ENCODE assay signal across 9 mouse cellular contexts in genomic region chr4:149607591-149608308, GRCm38 (mm10). TPM values are rescaled to one million over a fixed set of nuclear protein-coding genes. Genes with fewer than 3 reads are reported as not detected.
A peak's percentile ranks its signal among the peaks of the same experiment; 100 is the strongest.
DNase-seq lines count a peak whose midpoint lies in the region; ATAC-seq and TF ChIP-seq lines count a peak whose summit lies in the region.
"Had no signal": no experiment of that assay in that cellular context is flagged by ENCODE, and none has a peak within 500 bp of the region (broad histone marks: within the 10 kb centered on the region; RNA-seq: fewer than 3 reads in every experiment).

No protein-coding gene starts in this region.

- H3K4me2 ChIP-seq in heart, postnatal 0 days (ENCODE audit: low read depth, low read length): no peak overlapping the region

- no peak for TF ChIP-seq CTCF in ES-Bruce4 (IDR thresholded peaks at IDR 0.05; ENCODE audit: low read depth, low read length)
- no peak for TF ChIP-seq CTCF in heart, postnatal 0 days (IDR thresholded peaks at IDR 0.05; ENCODE audit: low read depth)

- H3K27me3 ChIP-seq in ES-Bruce4 (ENCODE audit: control insufficient read depth, insufficient read depth, low read length, poor library complexity, severe bottlenecking): no peaks in the 10 kb centered on the region
- peaks cover 37% of the 10 kb centered on the region for H3K27me3 ChIP-seq in heart, postnatal 0 days (ENCODE audit: control insufficient read depth, insufficient read depth, low read length)

- peaks cover 2% of the 10 kb centered on the region for H3K4me1 ChIP-seq in ES-Bruce4 (ENCODE audit: control insufficient read depth, insufficient read depth, low read length)
- no peaks in the 10 kb centered on the region for H3K4me1 ChIP-seq in heart, postnatal 0 days (ENCODE audit: control insufficient read depth, insufficient read depth)

- peak overlapping the region; percentile 88 for H3K27ac ChIP-seq in ES-Bruce4 (ENCODE audit: insufficient read depth, low read length)
- no peak overlapping the region for H3K27ac ChIP-seq in heart, postnatal 0 days (ENCODE audit: low read depth)

- peak; percentile 27; the same call in 1 of the 2 replicates for ATAC-seq in heart, postnatal 0 days (ENCODE audit: insufficient read depth, low read depth)

- no peak for TF ChIP-seq POLR2A in ES-Bruce4 (IDR thresholded peaks at IDR 0.05; ENCODE audit: insufficient read depth, low read length)

- peak; percentile 95 for DNase-seq in heart, adult 11 months
- DNase-seq in heart, postnatal 36 days: no peak
- no peak for DNase-seq in heart, postnatal 0 days (ENCODE audit: low spot score)
- DNase-seq in lung, postnatal 4 days: peak; percentile 33 to 73
- no peak for DNase-seq in layer of hippocampus, postnatal 36 days
- no peak for DNase-seq in layer of hippocampus, postnatal 14 days (ENCODE audit: low spot score in 2 of 2)
- DNase-seq in cerebellum, adult 9-11 months: no peak

- H3K9ac ChIP-seq in ES-Bruce4 (ENCODE audit: low read depth, poor library complexity, severe bottlenecking): peak overlapping the region; percentile 39
- no peak overlapping the region for H3K9ac ChIP-seq in heart, postnatal 0 days (replicated peaks; ENCODE audit: low read depth, low read length)

- 0 out of 2 replicates have a peak, but pooled peaks have one; percentile 25 for TF ChIP-seq EP300 in ES-Bruce4 (IDR thresholded peaks at IDR 0.05; ENCODE audit: insufficient read depth, low read depth, low read length)
- no peak for TF ChIP-seq EP300 in heart, postnatal 0 days (IDR thresholded peaks at IDR 0.05; ENCODE audit: low read depth)

- H3K4me3 ChIP-seq in ES-Bruce4 (ENCODE audit: low read depth, low read length): peak overlapping the region; percentile 30
- no peak overlapping the region for H3K4me3 ChIP-seq in heart, postnatal 0 days (ENCODE audit: low read depth, low read length)

- WGBS in heart, postnatal 0 days: 57% methylated on average over 20 of the region's 20 CpGs

- intact Hi-C loops in heart, postnatal 36 days (cut with DNase I): no loop called here

- H3K9me3 ChIP-seq in ES-Bruce4 (replicated peaks; ENCODE audit: control insufficient read depth, insufficient read depth, low read length, poor library complexity, severe bottlenecking): no peaks in the 10 kb centered on the region
- H3K9me3 ChIP-seq in heart, postnatal 0 days (replicated peaks; ENCODE audit: control insufficient read depth, low read length): no peaks in the 10 kb centered on the region

- H3K36me3 ChIP-seq in ES-Bruce4 (ENCODE audit: control insufficient read depth, insufficient read depth, low read length, poor library complexity, severe bottlenecking): no peaks in the 10 kb centered on the region
- no peaks in the 10 kb centered on the region for H3K36me3 ChIP-seq in heart, postnatal 0 days (replicated peaks; ENCODE audit: control insufficient read depth, insufficient read depth, low read length)
- H3K36me3 ChIP-seq: G1E had no signal

RNA-seq across cellular contexts. Expression of gene Clstn1, which starts 21.5 kb away (rescaled TPM):
- total RNA-seq in heart, postnatal 36 days (2021): 10 to 100 TPM; 89.5 to 92.1 TPM
- 59.2 and 60.5 TPM in 2 replicates for polyA plus RNA-seq in ES-Bruce4 (2011; ENCODE audit: insufficient read depth, insufficient read length, low read depth, missing spikeins)
- total RNA-seq in heart, postnatal 0 days (2014; rRNA removed; ENCODE audit: low replicate concordance): 32.1 and 37.9 TPM in 2 replicates
- polyA plus RNA-seq in heart, postnatal 0 days (2015; fragmentation: Nextera tagmentation; extraction: Ambion mirVana): 12.6 and 14.3 TPM in 2 replicates
- 100 to 1,000 TPM; 747 to 821 TPM for total RNA-seq in layer of hippocampus, postnatal 36 days (2021)
- total RNA-seq in layer of hippocampus, postnatal 14 days (2021): 100 to 1,000 TPM; 832 to 838 TPM

Comparison
In these comparisons a context has a peak if more than half of its experiments do, and no peak if none do; other contexts are left out.
1. DNase-seq: peak in heart, adult 11 months (single experiment) and lung, postnatal 4 days (2 of 2); none in heart, postnatal 36 days (0 of 2), heart, postnatal 0 days (single experiment), layer of hippocampus, postnatal 36 days (0 of 2), layer of hippocampus, postnatal 14 days (0 of 2) and cerebellum, adult 9-11 months (single experiment).
2. RNA of gene Clstn1, which starts 21.5 kb away (total RNA-seq): 832 to 838 TPM in layer of hippocampus, postnatal 14 days and 747 to 821 TPM in layer of hippocampus, postnatal 36 days; 89.5 to 92.1 TPM in heart, postnatal 36 days and 32.1 to 37.9 TPM in heart, postnatal 0 days; every median in the first group is over 4 times any median in the second.